Mouse (Mus musculus): ENCODE data around the gene Commd6. TPM values are rescaled to one million over a fixed set of nuclear protein-coding genes. Genes with fewer than 3 reads are reported as not detected.
A peak's percentile ranks its signal among the peaks of the same experiment; 100 is the strongest.
"Not testable (repeated sequence)": the region's sequence is repeated elsewhere in the genome, so short reads cannot be mapped to it uniquely, and the experiment has no call there.

Commd6 gene
- total RNA-seq, 1 experiment from 2014 or later: 79.2 TPM

- peak; percentile 94 for DNase-seq
These were observed 31.7 kb downstream of the Commd6 start, which contains the start of gene Tbc1d4 for GRCm38 (mm10) chr14:101608519-101609368. TSS of gene Tbc1d4 (minus strand) at chr14:101609191.

GRCm38 (mm10) chr14:101607631-101608518, 32.6 kb downstream of the Commd6 start:
- DNase-seq: peak; percentile 51

- DNase-seq: no peak
These were observed 34.6 kb downstream of the Commd6 start for GRCm38 (mm10) chr14:101605843-101606242.

GRCm38 (mm10) chr14:101602851-101603250, 37.6 kb downstream of the Commd6 start:
- no peak for DNase-seq

GRCm38 (mm10) chr14:101597096-101597715, 43.3 kb downstream of the Commd6 start:
- no peak for DNase-seq

- DNase-seq: no peak
These were observed 43.8 kb downstream of the Commd6 start for GRCm38 (mm10) chr14:101596691-101597090.

- DNase-seq: no peak
These were observed 45.0 kb downstream of the Commd6 start for GRCm38 (mm10) chr14:101595301-101596080.

- DNase-seq: no peak
These were observed 46.5 kb downstream of the Commd6 start for GRCm38 (mm10) chr14:101594001-101594400.

- DNase-seq: peak; percentile 58
These were observed 47.1 kb downstream of the Commd6 start for GRCm38 (mm10) chr14:101593340-101593739.

GRCm38 (mm10) chr14:101591101-101591500, 49.4 kb downstream of the Commd6 start:
- peak; percentile 43 for DNase-seq

- not testable (repeated sequence) for DNase-seq
These were observed 52.1 kb downstream of the Commd6 start for GRCm38 (mm10) chr14:101588209-101588991.

GRCm38 (mm10) chr14:101587366-101588040, 53.0 kb downstream of the Commd6 start:
- not testable (repeated sequence) for DNase-seq

- DNase-seq: peak; percentile 59
These were observed 54.4 kb downstream of the Commd6 start for GRCm38 (mm10) chr14:101586096-101586495.

Other genes with a start within 250 kb of the Commd6 start
- 38.4 and 39.3 TPM in 2 replicates for gene Tbc1d4, start 31.5 kb downstream of the Commd6 start, total RNA-seq (2021)
- 46.6 and 50.2 TPM in 2 replicates for gene Uchl3, start 13.3 kb upstream of the Commd6 start, total RNA-seq (2021)
- 4.0 and 5.1 TPM in 2 replicates for gene Gm9922, start 89.1 kb upstream of the Commd6 start, total RNA-seq (2021)
- gene Lmo7, start 89.3 kb upstream of the Commd6 start, total RNA-seq (2021): 25.8 and 29.9 TPM in 2 replicates